Mouse (Mus musculus) kidney, embryonic 16.5 days (tissue): Measurements from ENCODE around the gene Coasy. TPM values are rescaled to one million over a fixed set of nuclear protein-coding genes. Genes with fewer than 3 reads are reported as not detected.

Experiments used
- ATAC-seq: fragments of 200-750 bp; cut with Nextera tagmentation; 2 replicates; pipeline ENCODE4 v1.8.0; 2017; ENCODE audit warnings: moderate TSS enrichment; ENCODE audit not compliant: low FRiP score, low TSS enrichment
- H3K27ac ChIP-seq: fragments of 300-500 bp; sonication (generic); 2 replicates; pipeline ENCODE4 v1.5.1; 2014; ENCODE audit warnings: low read length
- H3K27me3 ChIP-seq: fragments of 300-500 bp; sonication (generic); 2 replicates; pipeline ENCODE4 v1.6.1; 2014; ENCODE audit warnings: low read length, control low read depth, mixed read lengths; ENCODE audit not compliant: insufficient read depth
- H3K36me3 ChIP-seq: fragments of 300-500 bp; sonication (generic); 2 replicates; pipeline ENCODE4 v1.6.1; 2014; ENCODE audit warnings: low read length, control low read depth, mixed read lengths; ENCODE audit not compliant: insufficient read depth
- H3K4me1 ChIP-seq: fragments of 300-500 bp; sonication (generic); 2 replicates; pipeline ENCODE4 v1.6.1; 2014; ENCODE audit warnings: low read length, control low read depth, mixed read lengths; ENCODE audit not compliant: insufficient read depth
- H3K4me2 ChIP-seq: fragments of 300-500 bp; sonication (generic); replicated peaks from 2 replicates; pipeline ENCODE4 v1.6.1; 2014; ENCODE audit warnings: low read depth, low read length
- H3K4me3 ChIP-seq: fragments of 300-500 bp; sonication (generic); 2 replicates; pipeline ENCODE4 v1.5.1; 2014; ENCODE audit warnings: mild to moderate bottlenecking, low read length
- H3K9ac ChIP-seq: fragments of 300-500 bp; sonication (generic); replicated peaks from 2 replicates; pipeline ENCODE4 v1.6.1; 2014; ENCODE audit warnings: low read length
- H3K9me3 ChIP-seq: fragments of 300-500 bp; sonication (generic); 2 replicates; pipeline ENCODE4 v1.6.1; 2016; ENCODE audit warnings: low read length, control low read depth
- WGBS: fragments of 180-500 bp; shearing (Covaris S2); extraction: QIAGEN DNeasy Blood & Tissue Kit; methylation state at CpG from one replicate; pipeline ENCODE4 v1.1.7; 2014; 5-methylcytosine and 5-hydroxymethylcytosine counted together
- polyA plus RNA-seq: library from polyadenylated mRNA; unstranded; fragments of >200 nt; fragmentation: Nextera tagmentation; extraction: Ambion mirVana; gene quantifications from 2 replicates; pipeline ENCODE4 v1.2.1, GENCODE M21; 2015

Coasy gene
- 54.3 and 57.9 TPM in 2 replicates for polyA plus RNA-seq

DNA sequence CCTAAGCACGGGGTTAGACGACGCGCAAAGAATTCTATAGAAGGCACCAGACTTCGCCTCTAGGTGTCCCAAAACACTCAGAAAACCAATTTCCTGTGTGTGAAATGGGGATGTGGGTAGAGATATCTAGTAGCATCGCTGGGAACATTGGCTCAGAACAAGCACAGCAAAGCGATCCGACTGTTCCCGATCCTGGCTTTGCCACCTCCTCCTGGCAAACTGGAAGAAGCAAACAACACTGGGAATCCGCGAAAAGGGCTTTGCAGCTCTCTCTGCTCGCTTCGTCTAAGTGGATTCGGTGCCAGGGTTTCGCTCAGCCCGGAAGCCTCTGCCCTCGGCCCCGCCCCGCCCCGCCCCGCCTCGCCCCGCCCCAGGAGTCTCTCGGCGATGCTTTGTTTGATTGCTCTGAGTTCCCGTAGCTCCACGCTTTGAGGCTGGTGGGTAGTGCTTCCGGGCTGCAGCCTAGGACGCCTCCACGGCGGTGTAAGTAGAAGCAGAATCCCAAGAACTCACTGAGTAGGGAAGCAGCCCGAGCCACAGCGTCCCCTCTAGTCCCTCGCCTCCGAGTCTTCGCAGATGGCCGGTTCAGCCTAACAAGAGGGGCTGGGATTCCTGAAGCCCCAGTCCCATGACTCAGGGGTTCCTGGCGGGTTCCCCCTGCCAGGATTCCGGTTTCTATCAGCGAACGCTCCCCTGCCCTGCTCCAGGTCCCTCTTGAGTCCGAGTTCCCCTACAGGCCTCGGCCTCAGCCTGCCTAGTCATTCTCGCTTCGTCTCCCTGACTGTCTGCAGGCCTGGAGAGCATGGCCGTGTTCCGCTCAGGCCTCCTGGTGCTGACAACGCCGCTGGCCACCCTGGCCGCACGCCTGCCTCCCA lies at the start of gene Coasy:
Gene Coasy, plus strand, starts transcription at position 358 of the 875 bp plus-strand sequence.
- Histone ChIP-seq H3K36me3 (peaks cover 4% of the 10 kb centered on the region; the same call in 1 of the 2 replicates), H3K9ac (peak within 1 kb of the TSS; percentile 95), H3K27ac (peak within 1 kb of the TSS; percentile 91), H3K27me3 (peaks cover 40% of the 10 kb centered on the region), H3K4me2 (peak within 1 kb of the TSS; percentile 89), H3K4me3 (peak within 1 kb of the TSS; percentile 90), H3K9me3 (no peaks in the 10 kb centered on the region), H3K4me1 (peaks cover 28% of the 10 kb centered on the region)
- WGBS: under 1% methylated on average over 51 of the region's 51 CpGs
- peak; percentile 88 for ATAC-seq

GRCm38 (mm10) chr11:101033856-101034500 lies 48.4 kb upstream of the Coasy start:
- peaks cover 6% of the 10 kb centered on the region; the same call in 1 of the 2 replicates for H3K4me1 ChIP-seq
- H3K4me3 ChIP-seq: no peak overlapping the region
- no peaks in the 10 kb centered on the region for H3K27me3 ChIP-seq
- WGBS: 93% methylated on average over 17 of the region's 17 CpGs
- no peak for ATAC-seq
- H3K27ac ChIP-seq: no peak overlapping the region
- H3K9me3 ChIP-seq: no peaks in the 10 kb centered on the region
- no peak overlapping the region for H3K4me2 ChIP-seq
- peaks cover 41% of the 10 kb centered on the region for H3K36me3 ChIP-seq
- no peak overlapping the region for H3K9ac ChIP-seq

DNA sequence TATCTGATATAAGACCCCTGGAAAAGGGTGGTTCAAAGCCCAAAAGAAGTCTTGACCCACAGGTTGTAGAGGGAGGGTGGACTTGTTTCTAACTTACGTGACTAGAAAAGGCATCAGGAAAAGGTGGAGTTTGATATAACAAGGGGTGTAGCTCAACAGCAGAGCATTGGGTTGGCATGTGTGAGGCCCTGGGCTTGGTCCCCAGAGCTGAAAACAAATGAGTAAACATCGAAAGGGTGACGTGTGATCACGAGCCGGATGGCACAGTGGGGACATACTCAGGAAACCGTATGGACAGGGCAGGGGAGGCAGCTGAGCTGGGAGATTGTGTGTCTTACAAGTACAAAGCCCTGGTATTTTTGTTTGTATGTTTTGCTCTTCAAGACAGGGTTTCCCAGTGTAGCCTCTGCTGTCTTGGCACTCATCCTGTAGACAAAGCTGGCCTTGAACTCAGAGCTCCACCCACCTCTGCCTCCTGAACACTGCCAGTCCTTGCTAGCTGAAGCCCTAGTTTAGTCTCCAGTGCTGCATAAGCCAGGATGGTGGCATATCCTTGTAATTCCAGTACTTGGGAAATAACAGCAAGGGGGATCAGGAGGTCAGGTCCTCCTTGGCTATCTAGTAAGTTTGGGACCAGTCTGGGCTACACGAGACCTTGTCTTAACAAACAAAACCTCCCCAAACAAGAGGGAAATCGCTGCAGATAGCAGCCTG lies 47.6 kb upstream of the Coasy start:
- no peak overlapping the region for H3K4me2 ChIP-seq
- no peaks in the 10 kb centered on the region for H3K9me3 ChIP-seq
- WGBS: 84% methylated on average over 8 of the region's 8 CpGs
- no peaks in the 10 kb centered on the region for H3K27me3 ChIP-seq
- no peak overlapping the region for H3K4me3 ChIP-seq
- H3K9ac ChIP-seq: no peak overlapping the region
- peaks cover 6% of the 10 kb centered on the region; the same call in 1 of the 2 replicates for H3K4me1 ChIP-seq
- peaks cover 41% of the 10 kb centered on the region for H3K36me3 ChIP-seq
- H3K27ac ChIP-seq: no peak overlapping the region
- no peak for ATAC-seq

GRCm38 (mm10) chr11:101035328-101035695 lies 47.1 kb upstream of the Coasy start:
- H3K9ac ChIP-seq: no peak overlapping the region
- H3K9me3 ChIP-seq: no peaks in the 10 kb centered on the region
- H3K4me3 ChIP-seq: no peak overlapping the region
- H3K27me3 ChIP-seq: no peaks in the 10 kb centered on the region
- H3K27ac ChIP-seq: no peak overlapping the region
- ATAC-seq: no peak
- H3K4me2 ChIP-seq: no peak overlapping the region
- peaks cover 42% of the 10 kb centered on the region for H3K36me3 ChIP-seq
- 44% methylated on average over 4 of the region's 4 CpGs for WGBS
- H3K4me1 ChIP-seq: peaks cover 6% of the 10 kb centered on the region; the same call in 1 of the 2 replicates

DNA sequence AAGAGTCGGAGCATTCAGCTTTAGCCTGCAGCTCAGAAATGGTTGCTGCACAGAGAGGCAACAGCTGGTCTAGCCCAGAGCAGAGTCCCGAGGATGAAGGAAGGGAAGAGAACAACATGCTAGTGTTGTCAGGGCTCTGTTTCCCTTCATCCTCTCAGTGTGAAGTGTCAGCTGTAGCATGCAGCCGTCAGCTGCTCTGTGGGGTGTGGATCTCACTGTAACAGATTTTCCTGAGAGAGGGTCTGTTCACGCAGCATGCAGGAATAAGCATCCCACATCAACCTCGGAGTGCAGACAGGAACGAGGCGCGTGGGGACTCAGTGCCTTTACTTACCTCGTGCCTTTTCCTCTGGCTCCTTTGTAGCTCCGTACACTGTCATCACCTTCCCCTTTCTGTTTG lies 44.6 kb upstream of the Coasy start:
- peaks cover 37% of the 10 kb centered on the region for H3K36me3 ChIP-seq
- H3K27ac ChIP-seq: no peak overlapping the region
- H3K9ac ChIP-seq: no peak overlapping the region
- no peak overlapping the region for H3K4me2 ChIP-seq
- no peak for ATAC-seq
- no peak overlapping the region for H3K4me3 ChIP-seq
- WGBS: 86% methylated on average over 10 of the region's 10 CpGs
- no peaks in the 10 kb centered on the region for H3K9me3 ChIP-seq
- H3K27me3 ChIP-seq: no peaks in the 10 kb centered on the region
- peaks cover 6% of the 10 kb centered on the region; the same call in 1 of the 2 replicates for H3K4me1 ChIP-seq

- Histone ChIP-seq H3K9me3 (no peaks in the 10 kb centered on the region), H3K9ac (no peak overlapping the region), H3K4me2 (no peak overlapping the region), H3K4me1 (no peaks in the 10 kb centered on the region), H3K27me3 (no peaks in the 10 kb centered on the region), H3K36me3 (peaks cover 45% of the 10 kb centered on the region), H3K4me3 (no peak overlapping the region), H3K27ac (no peak overlapping the region)
- ATAC-seq: no peak
- 93% methylated on average over 4 of the region's 4 CpGs for WGBS
Measured at GRCm38 (mm10) chr11:101045826-101046225, 36.5 kb upstream of the Coasy start.

- no peak overlapping the region for H3K4me3 ChIP-seq
- H3K27ac ChIP-seq: no peak overlapping the region
- 53% methylated on average over 9 of the region's 9 CpGs for WGBS
- H3K9ac ChIP-seq: no peak overlapping the region
- H3K4me1 ChIP-seq: no peaks in the 10 kb centered on the region
- no peak overlapping the region for H3K4me2 ChIP-seq
- ATAC-seq: no peak
- H3K27me3 ChIP-seq: no peaks in the 10 kb centered on the region
- peaks cover 45% of the 10 kb centered on the region for H3K36me3 ChIP-seq
- H3K9me3 ChIP-seq: no peaks in the 10 kb centered on the region
Measured at GRCm38 (mm10) chr11:101046440-101046839, 35.9 kb upstream of the Coasy start.

DNA sequence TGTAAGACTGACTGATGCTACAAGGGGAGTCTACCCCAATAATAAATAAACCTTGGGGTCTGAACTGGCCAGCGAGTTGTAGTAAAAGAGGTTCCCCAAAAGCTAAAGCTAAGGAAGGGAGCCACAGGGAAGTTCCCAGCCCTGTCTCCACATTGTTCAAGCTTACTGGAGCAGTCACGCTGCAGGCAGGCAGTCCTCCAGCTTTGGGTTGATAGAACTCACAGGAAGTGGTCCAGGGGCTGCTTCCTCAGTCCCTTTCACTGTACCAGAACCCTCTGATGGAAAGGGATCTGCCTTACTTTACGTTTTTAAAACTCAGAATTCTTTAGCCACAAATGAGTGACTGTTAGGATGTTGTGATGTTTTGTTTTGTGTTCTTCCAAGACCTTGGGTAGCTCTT lies 34.9 kb upstream of the Coasy start:
- Histone ChIP-seq H3K4me1 (no peaks in the 10 kb centered on the region), H3K27me3 (no peaks in the 10 kb centered on the region), H3K27ac (no peak overlapping the region), H3K9me3 (no peaks in the 10 kb centered on the region), H3K4me2 (no peak overlapping the region), H3K4me3 (no peak overlapping the region), H3K36me3 (peaks cover 45% of the 10 kb centered on the region), H3K9ac (no peak overlapping the region)
- 77% methylated on average over 3 of the region's 3 CpGs for WGBS
- ATAC-seq: no peak

GRCm38 (mm10) chr11:101050359-101050758 lies 32.0 kb upstream of the Coasy start:
- H3K27me3 ChIP-seq: no peaks in the 10 kb centered on the region
- H3K9ac ChIP-seq: no peak overlapping the region
- no peak for ATAC-seq
- H3K36me3 ChIP-seq: peaks cover 26% of the 10 kb centered on the region
- peaks cover 7% of the 10 kb centered on the region; the same call in 1 of the 2 replicates for H3K9me3 ChIP-seq
- 89% methylated on average over 9 of the region's 9 CpGs for WGBS
- H3K4me3 ChIP-seq: no peak overlapping the region
- no peak overlapping the region for H3K4me2 ChIP-seq
- no peak overlapping the region for H3K27ac ChIP-seq
- no peaks in the 10 kb centered on the region for H3K4me1 ChIP-seq
